Mouse (Mus musculus): Measurements from ENCODE around the gene Dyrk3. TPM values are rescaled to one million over a fixed set of nuclear protein-coding genes. Genes with fewer than 3 reads are reported as not detected.
A peak's percentile ranks its signal among the peaks of the same experiment; 100 is the strongest.
"Not testable (repeated sequence)": the region's sequence is repeated elsewhere in the genome, so short reads cannot be mapped to it uniquely, and the experiment has no call there.

Gene Dyrk3
- polyA plus RNA-seq, 1 experiment, result 0.78 TPM

DNA sequence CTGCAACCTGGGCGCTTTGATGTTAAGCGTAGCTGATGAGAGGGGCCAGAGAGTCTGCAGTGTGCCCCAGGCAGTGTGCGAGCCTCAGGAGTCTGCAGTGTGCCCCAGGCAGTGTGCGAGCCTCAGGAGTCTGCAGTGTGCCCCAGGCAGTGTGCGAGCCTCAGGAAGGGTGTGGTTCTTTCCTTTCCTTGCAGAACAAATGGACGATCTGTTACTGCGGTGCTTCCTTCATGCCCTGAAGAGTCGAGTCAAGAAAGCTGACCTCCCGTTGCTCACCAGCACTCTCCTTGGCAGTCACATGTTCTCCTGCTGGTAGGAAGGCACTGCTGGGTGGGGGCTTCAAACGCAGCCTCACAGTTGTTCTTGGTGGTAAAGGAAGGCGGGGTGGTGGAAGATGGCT, 23.0 kb upstream of the Dyrk3 start:
- no peaks in the 10 kb centered on the region for H3K4me1 ChIP-seq (replicated peaks; ENCODE audit: control insufficient read depth, insufficient read depth, low read length)
- no peak for DNase-seq
- H3K4me3 ChIP-seq (ENCODE audit: control insufficient read depth, insufficient read depth, low read length), result no peak overlapping the region
- no peak overlapping the region for H3K27ac ChIP-seq (ENCODE audit: control insufficient read depth, insufficient read depth, low read length)
- 93% methylated on average over 11 of the region's 11 CpGs for WGBS
- peaks cover 42% of the 10 kb centered on the region for H3K36me3 ChIP-seq (ENCODE audit: control insufficient read depth, insufficient read depth, low read length)
- TF ChIP-seq POLR2A (IDR thresholded peaks at IDR 0.05; ENCODE audit: control insufficient read depth, extremely low read depth, insufficient read depth, low read length, poor library complexity) (no peak), CTCF (IDR thresholded peaks at IDR 0.05; ENCODE audit: borderline replicate concordance, control insufficient read depth, extremely low read depth, insufficient read depth, low read length, poor library complexity) (no peak)
- no peaks in the 10 kb centered on the region for H3K27me3 ChIP-seq (ENCODE audit: control insufficient read depth, insufficient read depth, low read length)

DNA sequence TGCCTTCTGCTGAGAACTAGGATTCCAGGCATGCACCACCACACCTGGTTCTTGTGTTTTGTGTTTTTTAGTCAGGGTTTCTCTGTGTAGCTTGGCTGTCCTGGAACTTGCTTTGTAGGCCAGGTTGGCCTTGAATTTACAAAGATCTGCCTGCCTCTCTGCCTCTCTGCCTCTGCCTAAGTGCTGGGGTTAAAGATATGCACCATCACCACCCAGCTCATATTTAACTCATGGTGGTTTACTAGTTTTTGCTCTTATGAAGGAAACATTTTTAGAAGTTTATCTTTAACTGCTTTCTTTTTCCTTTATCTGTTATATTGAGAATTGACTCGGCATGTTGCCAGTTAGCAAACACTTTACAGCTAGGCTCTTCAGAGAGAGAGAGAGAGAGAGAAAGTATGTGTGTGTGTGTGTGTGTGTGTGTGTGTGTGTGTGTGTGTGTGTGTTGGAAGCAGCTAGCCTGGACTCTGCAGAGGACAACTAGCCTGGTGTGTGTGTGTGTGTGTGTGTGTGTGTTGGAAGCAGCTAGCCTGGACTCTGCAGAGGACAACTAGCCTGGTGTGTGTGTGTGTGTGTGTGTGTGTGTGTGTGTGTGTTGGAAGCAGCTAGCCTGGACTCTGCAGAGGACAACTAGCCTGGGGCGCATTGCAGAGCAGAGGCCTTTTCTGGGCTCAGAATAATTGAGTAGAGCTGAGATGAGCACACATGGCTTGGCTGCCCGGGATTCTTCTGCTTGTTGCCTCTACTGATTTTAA, 21.6 kb upstream of the Dyrk3 start:
- peaks cover 34% of the 10 kb centered on the region for H3K36me3 ChIP-seq (ENCODE audit: control insufficient read depth, insufficient read depth, low read length)
- not testable (repeated sequence) for H3K27me3 ChIP-seq (ENCODE audit: control insufficient read depth, insufficient read depth, low read length); DNase-seq; H3K27ac ChIP-seq (ENCODE audit: control insufficient read depth, insufficient read depth, low read length); H3K4me1 ChIP-seq (replicated peaks; ENCODE audit: control insufficient read depth, insufficient read depth, low read length); H3K4me3 ChIP-seq (ENCODE audit: control insufficient read depth, insufficient read depth, low read length)
- 97% methylated on average over 3 of the region's 3 CpGs for WGBS

DNA sequence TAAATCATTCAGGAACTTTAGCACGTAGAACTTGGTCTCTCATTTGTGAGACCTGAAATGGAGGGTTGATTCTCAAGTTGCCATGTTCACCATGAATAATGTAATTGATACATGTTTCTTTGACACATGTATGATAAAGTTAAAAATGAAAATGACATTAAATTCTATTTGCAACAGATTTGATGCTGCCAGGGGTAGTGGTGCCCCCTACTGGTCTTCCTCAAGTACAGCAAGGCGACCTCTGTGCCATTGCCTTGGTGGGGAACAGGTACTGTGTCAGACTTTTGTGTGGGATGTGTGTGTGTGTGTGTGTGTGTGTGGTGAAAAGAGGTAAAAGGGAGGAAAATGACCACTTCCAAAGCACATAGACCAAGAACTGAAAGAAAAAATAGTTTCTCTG, 17.3 kb upstream of the Dyrk3 start:
- Histone ChIP-seq H3K27ac (ENCODE audit: control insufficient read depth, insufficient read depth, low read length) (no peak overlapping the region), H3K4me1 (replicated peaks; ENCODE audit: control insufficient read depth, insufficient read depth, low read length) (peaks cover 2% of the 10 kb centered on the region), H3K4me3 (ENCODE audit: control insufficient read depth, insufficient read depth, low read length) (no peak overlapping the region), H3K27me3 (ENCODE audit: control insufficient read depth, insufficient read depth, low read length) (no peaks in the 10 kb centered on the region), H3K36me3 (ENCODE audit: control insufficient read depth, insufficient read depth, low read length) (peaks cover 8% of the 10 kb centered on the region; the same call in 1 of the 2 replicates)
- 51% methylated on average over 2 of the region's 2 CpGs for WGBS
- TF ChIP-seq CTCF (IDR thresholded peaks at IDR 0.05; ENCODE audit: borderline replicate concordance, control insufficient read depth, extremely low read depth, insufficient read depth, low read length, poor library complexity), result peak; percentile 20; the same call in 1 of the 2 replicates
- no peak for TF ChIP-seq POLR2A (IDR thresholded peaks at IDR 0.05; ENCODE audit: control insufficient read depth, extremely low read depth, insufficient read depth, low read length, poor library complexity)
- peak; percentile 53 for DNase-seq

DNA sequence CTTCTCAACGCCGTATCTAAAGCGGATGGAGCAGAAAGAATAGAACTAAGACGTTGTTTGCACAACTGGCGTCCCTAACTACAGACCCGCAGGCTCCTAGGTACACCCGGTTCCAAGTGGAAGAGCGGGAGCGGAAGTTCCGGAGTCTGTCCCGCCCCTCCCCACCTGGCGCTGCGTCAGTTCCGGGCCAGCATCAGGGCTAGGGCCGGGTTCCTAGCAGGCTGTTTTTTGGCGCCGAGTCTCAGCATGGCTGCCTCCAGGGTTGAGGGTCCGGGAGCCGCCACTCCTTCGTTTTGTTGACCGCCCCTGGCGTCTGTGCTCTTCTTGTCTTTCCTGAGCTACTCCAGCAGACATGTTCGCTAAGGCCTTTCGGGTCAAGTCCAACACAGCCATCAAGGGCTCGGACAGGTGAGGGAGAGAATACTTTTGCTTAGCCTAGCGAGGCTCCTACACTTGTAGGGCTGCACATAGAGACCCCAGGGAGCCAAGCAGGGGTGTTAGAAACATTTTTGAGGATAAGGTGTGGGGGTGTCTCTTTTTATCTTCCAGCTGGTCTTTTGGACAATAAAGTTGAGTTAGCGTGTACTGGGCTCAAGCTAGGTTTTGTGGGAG, 15.0 kb upstream of the Dyrk3 start, which contains the start of gene Eif2d:
TSS of gene Eif2d (plus strand) at position 164 of the 612 bp plus-strand sequence.
- peak within 1 kb of the TSS; percentile 44; the same call in 1 of the 2 replicates for H3K27ac ChIP-seq (ENCODE audit: control insufficient read depth, insufficient read depth, low read length)
- under 1% methylated on average over 27 of the region's 27 CpGs for WGBS
- H3K27me3 ChIP-seq (ENCODE audit: control insufficient read depth, insufficient read depth, low read length), result no peaks in the 10 kb centered on the region
- peaks cover 2% of the 10 kb centered on the region for H3K4me1 ChIP-seq (replicated peaks; ENCODE audit: control insufficient read depth, insufficient read depth, low read length)
- peak; percentile 89 for DNase-seq
- H3K4me3 ChIP-seq (ENCODE audit: control insufficient read depth, insufficient read depth, low read length), result peak within 1 kb of the TSS; percentile 99
- peak; percentile 73; the same call in 1 of the 2 replicates for TF ChIP-seq POLR2A (IDR thresholded peaks at IDR 0.05; ENCODE audit: control insufficient read depth, extremely low read depth, insufficient read depth, low read length, poor library complexity)
- TF ChIP-seq CTCF (IDR thresholded peaks at IDR 0.05; ENCODE audit: borderline replicate concordance, control insufficient read depth, extremely low read depth, insufficient read depth, low read length, poor library complexity), result peak; percentile 13; the same call in 1 of the 2 replicates
- no peaks in the 10 kb centered on the region; the same call in 1 of the 2 replicates for H3K36me3 ChIP-seq (ENCODE audit: control insufficient read depth, insufficient read depth, low read length)

DNA sequence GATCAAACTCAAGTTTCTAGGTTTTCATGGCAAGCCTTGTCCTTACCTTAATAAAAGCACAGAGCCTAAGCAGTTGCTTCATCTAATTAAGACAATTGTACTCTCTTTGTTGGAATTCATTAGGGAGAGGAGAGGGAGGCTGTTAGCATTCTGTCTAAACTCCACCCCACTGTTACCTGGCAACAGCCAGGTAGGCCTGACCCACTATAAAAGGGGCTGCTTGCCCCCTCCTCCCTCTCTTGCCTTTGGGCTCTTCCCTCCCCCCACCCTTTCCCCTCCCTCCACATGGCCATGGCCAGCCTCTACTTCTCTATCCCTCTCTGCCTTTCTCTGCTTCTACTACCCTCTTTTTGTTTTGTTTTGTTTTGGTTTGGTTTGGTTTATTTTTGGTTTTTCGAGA, 11.4 kb upstream of the Dyrk3 start:
- DNase-seq, result no peak
- Histone ChIP-seq H3K27me3 (ENCODE audit: control insufficient read depth, insufficient read depth, low read length) (no peaks in the 10 kb centered on the region), H3K27ac (ENCODE audit: control insufficient read depth, insufficient read depth, low read length) (no peak overlapping the region), H3K4me1 (replicated peaks; ENCODE audit: control insufficient read depth, insufficient read depth, low read length) (peaks cover 2% of the 10 kb centered on the region), H3K36me3 (ENCODE audit: control insufficient read depth, insufficient read depth, low read length) (no peaks in the 10 kb centered on the region), H3K4me3 (ENCODE audit: control insufficient read depth, insufficient read depth, low read length) (no peak overlapping the region)
- 84% methylated on average over 1 of the region's 1 CpGs for WGBS
- no peak for TF ChIP-seq CTCF (IDR thresholded peaks at IDR 0.05; ENCODE audit: borderline replicate concordance, control insufficient read depth, extremely low read depth, insufficient read depth, low read length, poor library complexity)
- TF ChIP-seq POLR2A (IDR thresholded peaks at IDR 0.05; ENCODE audit: control insufficient read depth, extremely low read depth, insufficient read depth, low read length, poor library complexity), result no peak

DNA sequence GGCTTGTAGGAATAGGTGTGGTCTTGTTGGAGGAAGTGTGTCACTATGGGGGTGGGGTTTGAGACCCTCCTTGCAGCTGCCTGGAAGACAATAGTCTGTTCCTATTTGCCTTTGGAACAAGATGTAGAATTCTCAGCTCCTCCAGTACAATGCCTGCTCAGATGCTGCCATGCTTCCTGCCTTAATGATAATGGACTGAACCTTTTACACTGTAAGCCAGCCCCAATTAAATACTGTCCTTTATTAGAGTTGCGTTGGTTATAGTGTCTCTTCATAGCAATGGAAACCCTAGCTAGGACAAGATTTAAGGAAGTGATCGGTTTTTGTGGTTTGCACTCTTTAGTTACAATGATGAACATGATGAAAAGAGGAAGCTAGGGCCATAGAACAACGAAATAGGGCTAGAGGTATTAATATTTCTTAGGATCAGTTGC, 8.1 kb upstream of the Dyrk3 start:
- TF ChIP-seq CTCF (IDR thresholded peaks at IDR 0.05; ENCODE audit: borderline replicate concordance, control insufficient read depth, extremely low read depth, insufficient read depth, low read length, poor library complexity) (no peak), POLR2A (IDR thresholded peaks at IDR 0.05; ENCODE audit: control insufficient read depth, extremely low read depth, insufficient read depth, low read length, poor library complexity) (no peak)
- no peak overlapping the region for H3K4me3 ChIP-seq (ENCODE audit: control insufficient read depth, insufficient read depth, low read length)
- no peaks in the 10 kb centered on the region for H3K27me3 ChIP-seq (ENCODE audit: control insufficient read depth, insufficient read depth, low read length)
- WGBS, result 16% methylated on average over 3 of the region's 3 CpGs
- no peaks in the 10 kb centered on the region for H3K4me1 ChIP-seq (replicated peaks; ENCODE audit: control insufficient read depth, insufficient read depth, low read length)
- no peak for DNase-seq
- H3K27ac ChIP-seq (ENCODE audit: control insufficient read depth, insufficient read depth, low read length), result no peak overlapping the region
- H3K36me3 ChIP-seq (ENCODE audit: control insufficient read depth, insufficient read depth, low read length), result no peaks in the 10 kb centered on the region

DNA sequence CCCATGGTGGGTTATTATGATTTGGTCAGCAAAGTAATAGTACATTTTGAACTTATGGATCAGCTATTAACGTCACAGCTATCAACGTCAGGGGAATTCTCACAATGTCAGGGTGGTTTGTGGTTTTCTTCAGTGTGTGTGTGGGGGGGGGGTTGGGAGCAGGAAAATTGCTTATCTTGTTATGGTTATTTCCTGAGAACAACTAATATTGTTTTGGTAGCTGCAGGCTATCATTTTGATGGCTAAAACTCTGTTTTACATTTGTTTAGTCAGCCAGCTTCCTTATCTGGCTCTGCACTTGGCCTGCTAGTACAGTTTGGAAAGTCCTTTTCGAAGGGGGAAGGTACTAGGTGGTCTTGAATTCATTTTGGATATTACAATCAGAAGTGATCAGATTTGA, 7.1 kb upstream of the Dyrk3 start:
- WGBS, result 60% methylated on average over 3 of the region's 3 CpGs

More for the DNA sequence above, 7.1 kb upstream of the Dyrk3 start:
- not testable (repeated sequence) for H3K36me3 ChIP-seq (ENCODE audit: control insufficient read depth, insufficient read depth, low read length); H3K27me3 ChIP-seq (ENCODE audit: control insufficient read depth, insufficient read depth, low read length); H3K4me1 ChIP-seq (replicated peaks; ENCODE audit: control insufficient read depth, insufficient read depth, low read length); DNase-seq; H3K4me3 ChIP-seq (ENCODE audit: control insufficient read depth, insufficient read depth, low read length); H3K27ac ChIP-seq (ENCODE audit: control insufficient read depth, insufficient read depth, low read length)
